22 mouse cellular contexts compared by ENCODE assay signal in the genomic region with DNA sequence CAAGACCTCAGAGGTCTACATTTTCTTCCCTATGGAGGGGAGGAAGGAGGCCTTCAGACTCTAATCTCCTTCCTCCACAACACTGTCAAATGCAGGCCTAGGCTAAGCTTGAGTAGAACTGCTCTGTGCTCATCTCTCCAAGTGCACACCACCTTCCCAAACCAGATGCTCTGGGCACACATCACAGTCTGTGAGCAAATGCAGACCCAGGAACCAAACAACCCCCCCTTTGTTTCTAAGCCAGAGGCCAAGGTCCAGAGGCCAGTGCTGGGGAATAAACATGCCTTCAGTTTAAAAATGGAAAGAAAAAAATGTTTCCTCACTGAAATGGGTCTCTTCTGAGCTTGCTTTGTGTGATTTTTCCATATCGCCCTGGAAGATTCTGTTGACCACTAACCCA. TPM values are rescaled to one million over a fixed set of nuclear protein-coding genes. Genes with fewer than 3 reads are reported as not detected.
DNase-seq lines count a peak whose midpoint lies in the region; ATAC-seq and TF ChIP-seq lines count a peak whose summit lies in the region.
"Had no signal": no experiment of that assay in that cellular context is flagged by ENCODE, and none has a peak within 500 bp of the region (broad histone marks: within the 10 kb centered on the region; RNA-seq: fewer than 3 reads in every experiment).

No protein-coding gene starts in this region.

- H3K36me3 ChIP-seq in intestine, embryonic 15.5 days = no peaks in the 10 kb centered on the region
- no peaks in the 10 kb centered on the region for H3K36me3 ChIP-seq in intestine, embryonic 16.5 days (ENCODE audit: control insufficient read depth, insufficient read depth, low read length)
- no peaks in the 10 kb centered on the region for H3K36me3 ChIP-seq in liver, embryonic 11.5 days (ENCODE audit: control insufficient read depth, insufficient read depth, low read length)
- H3K36me3 ChIP-seq in limb, embryonic 14.5 days (ENCODE audit: control insufficient read depth, insufficient read depth, low read length) = no peaks in the 10 kb centered on the region
- no peaks in the 10 kb centered on the region for H3K36me3 ChIP-seq in liver, embryonic 16.5 days (ENCODE audit: control insufficient read depth, insufficient read depth)
- H3K36me3 ChIP-seq: forebrain, embryonic 10.5 days; heart, embryonic 10.5 days; hindbrain, embryonic 13.5 days had no signal

- DNase-seq in liver (peak; percentile 7), adipocyte (ENCODE audit: low spot score) (no peak)
- DNase-seq in liver, embryonic 11.5 days (ENCODE audit: low spot score) = no peak
- DNase-seq in limb, embryonic 14.5 days (ENCODE audit: low spot score) = no peak
- no peak for DNase-seq in left cerebral cortex, adult 8-10 months (ENCODE audit: low spot score in 2 of 2)
- DNase-seq: adrenal gland, postnatal 14 days; cerebellum, adult 11-12 months; cerebellum, adult 9-10 months; cerebellum, postnatal 25 days; gastrocnemius, postnatal 10 days; heart, adult 18-20 months; heart, postnatal 10 days had no signal

- no peak overlapping the region for H3K9ac ChIP-seq in intestine, embryonic 15.5 days
- H3K9ac ChIP-seq in intestine, embryonic 16.5 days (ENCODE audit: low read depth, low read length) = no peak overlapping the region
- H3K9ac ChIP-seq in liver, embryonic 11.5 days (ENCODE audit: low read depth, low read length) = no peak overlapping the region
- H3K9ac ChIP-seq in limb, embryonic 14.5 days (ENCODE audit: low read depth, low read length, severe bottlenecking) = no peak overlapping the region
- no peak overlapping the region for H3K9ac ChIP-seq in liver, embryonic 16.5 days (ENCODE audit: low read depth, low read length)
- H3K9ac ChIP-seq: hindbrain, embryonic 13.5 days had no signal

- no peak for TF ChIP-seq POLR2A in limb, embryonic 14.5 days (IDR thresholded peaks at IDR 0.05; ENCODE audit: borderline replicate concordance, extremely low read depth, insufficient read depth, insufficient read length)

- 59% methylated on average over 1 of the region's 1 CpGs for WGBS in intestine, embryonic 15.5 days
- WGBS in intestine, embryonic 16.5 days = 76% methylated on average over 1 of the region's 1 CpGs
- 78% methylated on average over 1 of the region's 1 CpGs for WGBS in liver, embryonic 11.5 days
- 84% methylated on average over 1 of the region's 1 CpGs for WGBS in limb, embryonic 14.5 days
- 55% methylated on average over 1 of the region's 1 CpGs for WGBS in liver, embryonic 16.5 days (ENCODE audit: insufficient replicate concordance)

- H3K4me3 ChIP-seq in intestine, embryonic 15.5 days (replicated peaks) = no peak overlapping the region
- no peak overlapping the region for H3K4me3 ChIP-seq in intestine, embryonic 16.5 days (ENCODE audit: low read length)
- H3K4me3 ChIP-seq in liver, embryonic 11.5 days (ENCODE audit: low read depth, low read length) = no peak overlapping the region
- H3K4me3 ChIP-seq in limb, embryonic 14.5 days (replicated peaks; ENCODE audit: low read length) = no peak overlapping the region
- H3K4me3 ChIP-seq in liver, embryonic 16.5 days (ENCODE audit: low read depth, low read length) = no peak overlapping the region
- H3K4me3 ChIP-seq: erythroblast, embryonic 14.5 days; forebrain, embryonic 10.5 days; heart, embryonic 10.5 days; hindbrain, embryonic 13.5 days had no signal

- H3K4me1 ChIP-seq in intestine, embryonic 15.5 days (replicated peaks) = peaks cover 8% of the 10 kb centered on the region; the same call in 1 of the 2 replicates
- 0 out of 2 replicates have a peak, but pooled peaks cover 3% of the 10 kb centered on the region for H3K4me1 ChIP-seq in intestine, embryonic 16.5 days (ENCODE audit: control insufficient read depth, insufficient read depth, low read length)
- 0 out of 2 replicates have a peak, but pooled peaks cover 3% of the 10 kb centered on the region for H3K4me1 ChIP-seq in liver, embryonic 11.5 days (replicated peaks; ENCODE audit: control insufficient read depth, insufficient read depth, low read length)
- no peaks in the 10 kb centered on the region for H3K4me1 ChIP-seq in limb, embryonic 14.5 days (ENCODE audit: control insufficient read depth, insufficient read depth, low read length)
- no peaks in the 10 kb centered on the region; the same call in 1 of the 2 replicates for H3K4me1 ChIP-seq in liver, embryonic 16.5 days (ENCODE audit: control insufficient read depth, low read depth, low read length)

- H3K27ac ChIP-seq in intestine, embryonic 15.5 days = no peak overlapping the region
- no peak overlapping the region for H3K27ac ChIP-seq in intestine, embryonic 16.5 days (ENCODE audit: low read length)
- H3K27ac ChIP-seq in liver, embryonic 11.5 days (ENCODE audit: low read depth, low read length) = no peak overlapping the region
- H3K27ac ChIP-seq in limb, embryonic 14.5 days (replicated peaks; ENCODE audit: low read depth, low read length) = peak overlapping the region; percentile 48; the same call in 1 of the 2 replicates
- H3K27ac ChIP-seq in liver, embryonic 16.5 days (ENCODE audit: low read length) = 0 out of 2 replicates have a peak overlapping the region, but pooled peaks have one; percentile 19
- H3K27ac ChIP-seq: forebrain, embryonic 10.5 days; heart, embryonic 10.5 days; hindbrain, embryonic 13.5 days had no signal

- H3K27me3 ChIP-seq in intestine, embryonic 15.5 days (replicated peaks) = no peaks in the 10 kb centered on the region
- H3K27me3 ChIP-seq in intestine, embryonic 16.5 days (replicated peaks; ENCODE audit: control insufficient read depth, insufficient read depth, low read length) = no peaks in the 10 kb centered on the region
- no peaks in the 10 kb centered on the region; the same call in 1 of the 2 replicates for H3K27me3 ChIP-seq in liver, embryonic 11.5 days (replicated peaks; ENCODE audit: control insufficient read depth, insufficient read depth, low read length)
- no peaks in the 10 kb centered on the region for H3K27me3 ChIP-seq in limb, embryonic 14.5 days (ENCODE audit: control insufficient read depth, insufficient read depth, low read length)
- no peaks in the 10 kb centered on the region for H3K27me3 ChIP-seq in liver, embryonic 16.5 days (ENCODE audit: control insufficient read depth, insufficient read depth, low read depth, low read length)
- H3K27me3 ChIP-seq: hindbrain, embryonic 13.5 days had no signal

- H3K9me3 ChIP-seq in intestine, embryonic 15.5 days = no peaks in the 10 kb centered on the region
- H3K9me3 ChIP-seq in intestine, embryonic 16.5 days (ENCODE audit: control insufficient read depth, low read length) = no peaks in the 10 kb centered on the region
- no peaks in the 10 kb centered on the region for H3K9me3 ChIP-seq in liver, embryonic 11.5 days (ENCODE audit: control insufficient read depth, low read length)
- H3K9me3 ChIP-seq in limb, embryonic 14.5 days (ENCODE audit: control insufficient read depth, low read length) = no peaks in the 10 kb centered on the region
- H3K9me3 ChIP-seq in liver, embryonic 16.5 days (replicated peaks; ENCODE audit: control insufficient read depth, low read length) = no peaks in the 10 kb centered on the region
- H3K9me3 ChIP-seq: heart, embryonic 10.5 days had no signal

- ATAC-seq in intestine, embryonic 15.5 days = peak; percentile 49
- no peak for ATAC-seq in intestine, embryonic 16.5 days
- ATAC-seq in liver, embryonic 11.5 days (replicated peaks; ENCODE audit: low FRiP score) = no peak
- ATAC-seq in limb, embryonic 14.5 days (ENCODE audit: low FRiP score, low read depth) = no peak
- ATAC-seq in liver, embryonic 16.5 days (ENCODE audit: low read depth) = peak; percentile 75
- ATAC-seq: forebrain, embryonic 14.5 days had no signal

- no peak overlapping the region for H3K4me2 ChIP-seq in intestine, embryonic 15.5 days (replicated peaks)
- no peak overlapping the region for H3K4me2 ChIP-seq in intestine, embryonic 16.5 days (ENCODE audit: low read depth, low read length)
- H3K4me2 ChIP-seq in liver, embryonic 11.5 days = no peak overlapping the region
- H3K4me2 ChIP-seq in limb, embryonic 14.5 days (replicated peaks; ENCODE audit: low read depth, low read length, severe bottlenecking) = no peak overlapping the region
- no peak overlapping the region for H3K4me2 ChIP-seq in liver, embryonic 16.5 days (ENCODE audit: low read depth, low read length)
- H3K4me2 ChIP-seq: hindbrain, embryonic 13.5 days had no signal

RNA-seq across cellular contexts. Expression of gene Mfge8, which starts 22.9 kb away (rescaled TPM):
- polyA plus RNA-seq in intestine, embryonic 15.5 days (2015; fragmentation: Nextera tagmentation; extraction: Ambion mirVana) = 172 and 174 TPM in 2 replicates
- 184 and 188 TPM in 2 replicates for polyA plus RNA-seq in intestine, embryonic 16.5 days (2015; fragmentation: Nextera tagmentation; extraction: Ambion mirVana)
- 84.9 and 92.0 TPM in 2 replicates for polyA plus RNA-seq in liver, embryonic 11.5 days (2014; fragmentation: Nextera tagmentation; extraction: Ambion mirVana)
- 151 and 219 TPM in 2 replicates for polyA plus RNA-seq in limb, embryonic 14.5 days (2012; rRNA removed)
- polyA plus RNA-seq in limb, embryonic 14.5 days (2014; fragmentation: Nextera tagmentation; extraction: Ambion mirVana) = 166 and 177 TPM in 2 replicates
- 93.2 and 102 TPM in 2 replicates for polyA plus RNA-seq in liver, embryonic 16.5 days (2015; fragmentation: Nextera tagmentation; extraction: Ambion mirVana)
- total RNA-seq in left cerebral cortex, adult 8-10 months (2022) = 100 to 1,000 TPM; 183 to 219 (median 203) TPM

RNA-seq across cellular contexts. Expression of gene Hapln3, which starts 41.0 kb away (rescaled TPM):
- 2.1 and 2.6 TPM in 2 replicates for polyA plus RNA-seq in intestine, embryonic 15.5 days (2015; fragmentation: Nextera tagmentation; extraction: Ambion mirVana)
- polyA plus RNA-seq in intestine, embryonic 16.5 days (2015; fragmentation: Nextera tagmentation; extraction: Ambion mirVana) = 1.7 and 1.9 TPM in 2 replicates
- 0.73 and 0.95 TPM in 2 replicates for polyA plus RNA-seq in liver, embryonic 11.5 days (2014; fragmentation: Nextera tagmentation; extraction: Ambion mirVana)
- polyA plus RNA-seq in limb, embryonic 14.5 days (2012; rRNA removed) = 2.3 and 2.9 TPM in 2 replicates
- 1.5 and 1.6 TPM in 2 replicates for polyA plus RNA-seq in limb, embryonic 14.5 days (2014; fragmentation: Nextera tagmentation; extraction: Ambion mirVana)
- 0.09 and 0.12 TPM in 2 replicates for polyA plus RNA-seq in liver, embryonic 16.5 days (2015; fragmentation: Nextera tagmentation; extraction: Ambion mirVana)
- total RNA-seq in left cerebral cortex, adult 8-10 months (2022) = 1 to 10 TPM; 1.2 to 2.4 (median 1.9) TPM
- total RNA-seq: hematopoietic stem cell, adult 5-6 weeks; MEL had no signal
- polyA plus RNA-seq: erythroblast, embryonic 14.5 days had no signal

Comparison
In these comparisons a context has a peak if more than half of its experiments do, and no peak if none do; other contexts are left out.
1. ATAC-seq: peak in intestine, embryonic 15.5 days (single experiment) and liver, embryonic 16.5 days (single experiment); none in intestine, embryonic 16.5 days (single experiment), liver, embryonic 11.5 days (single experiment) and limb, embryonic 14.5 days (single experiment).
2. H3K27ac ChIP-seq: peak in limb, embryonic 14.5 days (single experiment) and liver, embryonic 16.5 days (single experiment); none in intestine, embryonic 15.5 days (single experiment), intestine, embryonic 16.5 days (single experiment) and liver, embryonic 11.5 days (single experiment).